Mouse (Mus musculus): Measurements from ENCODE around the gene Smpdl3b. TPM values are rescaled to one million over a fixed set of nuclear protein-coding genes. Genes with fewer than 3 reads are reported as not detected.
"Not testable (repeated sequence)": the region's sequence is repeated elsewhere in the genome, so short reads cannot be mapped to it uniquely, and the experiment has no call there.

Smpdl3b gene
- polyA plus RNA-seq, 1 experiment from 2014 or later, result 1.7 TPM

GRCm38 (mm10) chr4:132794028-132794427, 37.0 kb upstream of the Smpdl3b start:
- H3K27ac ChIP-seq (ENCODE audit: low read depth, low read length), result no peak overlapping the region
- no peak for DNase-seq (ENCODE audit: low spot score)
- no peaks in the 10 kb centered on the region for H3K4me1 ChIP-seq (replicated peaks; ENCODE audit: control insufficient read depth, insufficient read depth, low read length)
- no peaks in the 10 kb centered on the region for H3K9me3 ChIP-seq (ENCODE audit: control insufficient read depth, low read length)
- 59% methylated on average over 9 of the region's 9 CpGs for WGBS
- ATAC-seq (ENCODE audit: low FRiP score), result no peak
- no peak overlapping the region for H3K4me2 ChIP-seq (replicated peaks; ENCODE audit: low read depth, low read length)
- peaks cover 12% of the 10 kb centered on the region; the same call in 1 of the 2 replicates for H3K27me3 ChIP-seq (ENCODE audit: control insufficient read depth, insufficient read depth, low read length)
- H3K4me3 ChIP-seq (ENCODE audit: low read depth, low read length), result no peak overlapping the region
- no peaks in the 10 kb centered on the region for H3K36me3 ChIP-seq (ENCODE audit: control insufficient read depth, insufficient read depth, low read length)
- no peak overlapping the region for H3K9ac ChIP-seq (ENCODE audit: low read depth, low read length)

DNA sequence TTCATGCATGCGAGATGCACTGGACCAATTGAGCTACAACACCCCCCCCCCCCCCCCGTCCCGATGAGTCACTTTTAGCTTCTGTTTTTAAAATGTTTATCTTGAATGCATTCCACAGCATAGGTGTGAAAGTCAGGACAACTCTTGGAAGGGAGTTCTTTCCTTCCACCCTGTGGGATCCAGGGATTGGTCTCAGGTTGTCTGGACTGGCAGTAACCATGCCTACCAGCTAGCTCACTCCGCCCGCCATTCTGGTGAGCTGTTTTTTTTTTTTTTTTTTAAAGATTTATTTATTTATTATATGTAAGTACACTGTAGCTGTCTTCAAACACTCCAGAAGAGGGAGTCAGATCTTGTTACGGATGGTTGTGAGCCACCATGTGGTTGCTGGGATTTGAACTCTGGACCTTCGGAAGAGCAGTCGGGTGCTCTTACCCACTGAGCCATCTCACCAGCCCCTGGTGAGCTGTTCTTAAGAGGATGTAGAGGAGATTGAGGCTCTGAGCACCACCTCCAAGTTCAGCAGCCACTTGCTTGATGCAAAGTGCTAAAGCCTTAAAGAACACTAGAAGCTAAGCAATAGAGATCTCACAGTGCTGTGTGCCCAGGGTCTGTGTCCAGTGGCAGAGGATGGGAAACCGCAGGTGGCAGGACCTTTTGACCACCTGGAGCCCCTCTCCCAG, 36.4 kb upstream of the Smpdl3b start:
- H3K36me3 ChIP-seq (ENCODE audit: control insufficient read depth, insufficient read depth, low read length); ATAC-seq (ENCODE audit: low FRiP score); H3K4me2 ChIP-seq (replicated peaks; ENCODE audit: low read depth, low read length); H3K4me1 ChIP-seq (replicated peaks; ENCODE audit: control insufficient read depth, insufficient read depth, low read length); DNase-seq (ENCODE audit: low spot score); H3K9ac ChIP-seq (ENCODE audit: low read depth, low read length); H3K27ac ChIP-seq (ENCODE audit: low read depth, low read length); H3K9me3 ChIP-seq (ENCODE audit: control insufficient read depth, low read length); H3K4me3 ChIP-seq (ENCODE audit: low read depth, low read length): not testable (repeated sequence)
- H3K27me3 ChIP-seq (ENCODE audit: control insufficient read depth, insufficient read depth, low read length), result peaks cover 12% of the 10 kb centered on the region; the same call in 1 of the 2 replicates
- 93% methylated on average over 8 of the region's 9 CpGs for WGBS

- DNase-seq (ENCODE audit: low spot score) (no peak), ATAC-seq (ENCODE audit: low FRiP score) (no peak)
- H3K9ac ChIP-seq (ENCODE audit: low read depth, low read length), result no peak overlapping the region
- H3K9me3 ChIP-seq (ENCODE audit: control insufficient read depth, low read length), result no peaks in the 10 kb centered on the region
- H3K27me3 ChIP-seq (ENCODE audit: control insufficient read depth, insufficient read depth, low read length), result 0 out of 2 replicates have a peak, but pooled peaks cover 2% of the 10 kb centered on the region
- H3K27ac ChIP-seq (ENCODE audit: low read depth, low read length), result no peak overlapping the region
- H3K36me3 ChIP-seq (ENCODE audit: control insufficient read depth, insufficient read depth, low read length), result no peaks in the 10 kb centered on the region
- WGBS, result 87% methylated on average over 8 of the region's 8 CpGs
- H3K4me2 ChIP-seq (replicated peaks; ENCODE audit: low read depth, low read length), result no peak overlapping the region
- H3K4me3 ChIP-seq (ENCODE audit: low read depth, low read length), result no peak overlapping the region
- no peaks in the 10 kb centered on the region for H3K4me1 ChIP-seq (replicated peaks; ENCODE audit: control insufficient read depth, insufficient read depth, low read length)
These were observed 32.7 kb upstream of the Smpdl3b start for GRCm38 (mm10) chr4:132789731-132790130.

GRCm38 (mm10) chr4:132785228-132785627, 28.2 kb upstream of the Smpdl3b start:
- Histone ChIP-seq H3K4me1 (replicated peaks; ENCODE audit: control insufficient read depth, insufficient read depth, low read length) (no peaks in the 10 kb centered on the region), H3K36me3 (ENCODE audit: control insufficient read depth, insufficient read depth, low read length) (no peaks in the 10 kb centered on the region), H3K4me3 (ENCODE audit: low read depth, low read length) (no peak overlapping the region), H3K4me2 (replicated peaks; ENCODE audit: low read depth, low read length) (no peak overlapping the region), H3K27ac (ENCODE audit: low read depth, low read length) (no peak overlapping the region), H3K9me3 (ENCODE audit: control insufficient read depth, low read length) (no peaks in the 10 kb centered on the region), H3K9ac (ENCODE audit: low read depth, low read length) (no peak overlapping the region), H3K27me3 (ENCODE audit: control insufficient read depth, insufficient read depth, low read length) (no peaks in the 10 kb centered on the region)
- no peak for DNase-seq (ENCODE audit: low spot score)
- no peak for ATAC-seq (ENCODE audit: low FRiP score)
- WGBS, result 86% methylated on average over 13 of the region's 13 CpGs

DNA sequence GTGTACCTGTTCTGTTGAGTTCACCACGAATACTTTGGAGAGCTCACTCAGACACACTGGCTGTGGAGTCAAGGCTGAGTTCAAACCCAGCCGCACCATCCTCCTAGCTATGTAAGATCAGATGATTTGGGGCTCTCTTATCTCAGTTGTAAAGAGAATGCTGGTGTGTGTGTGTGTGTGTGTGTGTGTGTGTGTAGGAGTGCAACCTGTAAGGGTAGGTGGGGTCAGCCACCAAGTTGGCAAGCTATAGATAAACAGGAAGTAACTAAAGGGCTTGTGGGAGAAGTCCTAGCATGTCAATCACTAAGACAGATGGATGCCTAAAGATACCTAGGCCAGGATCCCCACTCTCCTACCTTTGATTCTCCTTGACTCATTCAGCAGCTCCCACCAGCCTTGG, 26.7 kb upstream of the Smpdl3b start:
- H3K9me3 ChIP-seq (ENCODE audit: control insufficient read depth, low read length), result no peaks in the 10 kb centered on the region
- WGBS, result 93% methylated on average over 2 of the region's 2 CpGs
- H3K9ac ChIP-seq (ENCODE audit: low read depth, low read length), result no peak overlapping the region
- no peak overlapping the region for H3K27ac ChIP-seq (ENCODE audit: low read depth, low read length)
- H3K4me1 ChIP-seq (replicated peaks; ENCODE audit: control insufficient read depth, insufficient read depth, low read length), result no peaks in the 10 kb centered on the region
- H3K4me2 ChIP-seq (replicated peaks; ENCODE audit: low read depth, low read length), result no peak overlapping the region
- DNase-seq (ENCODE audit: low spot score) (no peak), ATAC-seq (ENCODE audit: low FRiP score) (no peak)
- H3K27me3 ChIP-seq (ENCODE audit: control insufficient read depth, insufficient read depth, low read length), result no peaks in the 10 kb centered on the region
- H3K36me3 ChIP-seq (ENCODE audit: control insufficient read depth, insufficient read depth, low read length), result 0 out of 2 replicates have a peak, but pooled peaks cover 3% of the 10 kb centered on the region
- no peak overlapping the region for H3K4me3 ChIP-seq (ENCODE audit: low read depth, low read length)

GRCm38 (mm10) chr4:132780288-132780687, 23.2 kb upstream of the Smpdl3b start:
- DNase-seq (ENCODE audit: low spot score) (no peak), ATAC-seq (ENCODE audit: low FRiP score) (no peak)
- Histone ChIP-seq H3K36me3 (ENCODE audit: control insufficient read depth, insufficient read depth, low read length) (peaks cover 18% of the 10 kb centered on the region; the same call in 1 of the 2 replicates), H3K27me3 (ENCODE audit: control insufficient read depth, insufficient read depth, low read length) (no peaks in the 10 kb centered on the region), H3K4me1 (replicated peaks; ENCODE audit: control insufficient read depth, insufficient read depth, low read length) (no peaks in the 10 kb centered on the region), H3K27ac (ENCODE audit: low read depth, low read length) (no peak overlapping the region), H3K4me3 (ENCODE audit: low read depth, low read length) (no peak overlapping the region), H3K9me3 (ENCODE audit: control insufficient read depth, low read length) (no peaks in the 10 kb centered on the region), H3K4me2 (replicated peaks; ENCODE audit: low read depth, low read length) (no peak overlapping the region), H3K9ac (ENCODE audit: low read depth, low read length) (no peak overlapping the region)
- 83% methylated on average over 4 of the region's 4 CpGs for WGBS

DNA sequence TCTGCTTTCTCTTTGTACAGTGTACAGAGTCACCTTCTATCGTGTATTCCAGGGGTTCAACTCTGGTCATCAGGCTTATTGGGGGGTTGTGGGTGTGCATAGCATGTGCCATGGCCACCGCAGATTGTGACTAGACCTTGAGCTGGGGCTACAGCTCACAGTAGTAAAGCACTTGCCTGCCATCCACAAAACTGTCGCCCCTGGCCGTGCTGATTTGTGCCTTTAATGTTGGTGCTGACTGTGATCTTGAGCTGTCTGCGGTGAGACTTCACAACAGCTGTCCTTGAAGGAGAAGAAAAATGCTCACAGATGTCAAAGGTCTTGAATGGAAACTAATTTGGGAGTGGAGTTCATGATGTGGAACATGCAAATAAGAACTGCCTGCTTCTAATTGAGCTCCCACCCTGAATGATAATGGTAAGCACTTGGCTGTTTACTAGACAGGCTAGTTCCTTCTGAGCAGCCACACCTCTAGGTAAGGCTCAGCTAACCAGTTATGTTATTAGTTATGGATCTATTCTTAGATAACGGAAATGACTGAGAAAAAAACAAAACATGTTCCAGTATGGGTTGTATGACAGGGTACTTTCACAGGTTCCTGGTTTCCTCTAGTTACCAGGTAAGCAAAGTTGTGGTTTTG, 21.6 kb upstream of the Smpdl3b start:
- 92% methylated on average over 6 of the region's 6 CpGs for WGBS
- ATAC-seq (ENCODE audit: low FRiP score), result no peak
- peaks cover 22% of the 10 kb centered on the region for H3K36me3 ChIP-seq (ENCODE audit: control insufficient read depth, insufficient read depth, low read length)
- no peak overlapping the region for H3K4me3 ChIP-seq (ENCODE audit: low read depth, low read length)
- H3K4me1 ChIP-seq (replicated peaks; ENCODE audit: control insufficient read depth, insufficient read depth, low read length), result no peaks in the 10 kb centered on the region
- no peaks in the 10 kb centered on the region for H3K27me3 ChIP-seq (ENCODE audit: control insufficient read depth, insufficient read depth, low read length)
- no peak overlapping the region for H3K27ac ChIP-seq (ENCODE audit: low read depth, low read length)
- H3K9me3 ChIP-seq (ENCODE audit: control insufficient read depth, low read length), result no peaks in the 10 kb centered on the region
- no peak overlapping the region for H3K4me2 ChIP-seq (replicated peaks; ENCODE audit: low read depth, low read length)
- no peak for DNase-seq (ENCODE audit: low spot score)
- no peak overlapping the region for H3K9ac ChIP-seq (ENCODE audit: low read depth, low read length)

DNA sequence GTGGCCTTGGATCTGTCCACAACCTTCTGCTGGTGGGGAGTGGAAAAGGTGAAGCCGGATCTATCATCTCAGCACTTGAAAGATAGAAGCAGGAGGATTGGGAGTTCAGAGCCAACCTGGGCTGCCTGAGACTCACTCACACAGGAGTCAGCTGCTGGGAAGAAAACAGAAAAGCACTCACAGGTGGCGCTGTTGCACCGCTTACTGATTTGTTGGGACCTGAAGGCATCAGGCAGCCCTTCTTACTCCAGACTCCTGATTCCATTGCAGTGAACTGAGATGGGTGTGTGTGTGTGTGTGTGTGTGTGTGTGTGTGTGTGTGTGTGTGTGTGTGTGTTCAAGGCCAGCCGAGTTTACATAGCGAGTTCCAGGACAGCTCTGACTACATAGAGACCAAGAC, 19.7 kb upstream of the Smpdl3b start:
- Histone ChIP-seq H3K4me1 (replicated peaks; ENCODE audit: control insufficient read depth, insufficient read depth, low read length) (no peaks in the 10 kb centered on the region), H3K9me3 (ENCODE audit: control insufficient read depth, low read length) (no peaks in the 10 kb centered on the region), H3K9ac (ENCODE audit: low read depth, low read length) (no peak overlapping the region), H3K4me3 (ENCODE audit: low read depth, low read length) (no peak overlapping the region), H3K4me2 (replicated peaks; ENCODE audit: low read depth, low read length) (no peak overlapping the region), H3K36me3 (ENCODE audit: control insufficient read depth, insufficient read depth, low read length) (peaks cover 24% of the 10 kb centered on the region), H3K27me3 (ENCODE audit: control insufficient read depth, insufficient read depth, low read length) (no peaks in the 10 kb centered on the region), H3K27ac (ENCODE audit: low read depth, low read length) (no peak overlapping the region)
- 90% methylated on average over 5 of the region's 5 CpGs for WGBS
- no peak for ATAC-seq (ENCODE audit: low FRiP score)
- peak; percentile 53 for DNase-seq (ENCODE audit: low spot score)

DNA sequence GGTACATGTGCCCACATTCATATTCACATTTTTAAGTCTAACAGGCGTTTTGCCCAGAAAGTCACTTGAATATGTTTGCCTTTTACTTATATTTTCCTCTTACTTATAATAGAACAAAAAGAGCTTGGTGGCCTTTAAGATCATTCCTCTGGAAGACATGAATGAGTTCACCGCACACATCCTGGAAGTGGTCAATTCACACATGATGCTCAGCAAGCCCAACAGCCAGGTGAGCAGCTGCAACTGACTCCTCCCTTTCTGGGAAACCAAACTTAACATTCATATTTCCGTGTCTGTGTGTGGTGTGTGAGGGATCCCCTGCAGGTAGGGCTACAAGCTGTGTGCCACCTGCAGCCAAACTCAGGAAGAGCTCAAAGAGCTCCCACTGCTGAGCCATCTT, 17.9 kb upstream of the Smpdl3b start:
- H3K27me3 ChIP-seq (ENCODE audit: control insufficient read depth, insufficient read depth, low read length), result no peaks in the 10 kb centered on the region
- no peak overlapping the region for H3K4me2 ChIP-seq (replicated peaks; ENCODE audit: low read depth, low read length)
- no peaks in the 10 kb centered on the region for H3K9me3 ChIP-seq (ENCODE audit: control insufficient read depth, low read length)
- DNase-seq (ENCODE audit: low spot score) (no peak), ATAC-seq (ENCODE audit: low FRiP score) (no peak)
- H3K36me3 ChIP-seq (ENCODE audit: control insufficient read depth, insufficient read depth, low read length), result peaks cover 28% of the 10 kb centered on the region
- H3K9ac ChIP-seq (ENCODE audit: low read depth, low read length), result no peak overlapping the region
- H3K27ac ChIP-seq (ENCODE audit: low read depth, low read length), result no peak overlapping the region
- 84% methylated on average over 3 of the region's 3 CpGs for WGBS
- no peak overlapping the region for H3K4me3 ChIP-seq (ENCODE audit: low read depth, low read length)
- H3K4me1 ChIP-seq (replicated peaks; ENCODE audit: control insufficient read depth, insufficient read depth, low read length), result no peaks in the 10 kb centered on the region
